Mouse (Mus musculus): ENCODE measurements around the gene Gm11757.
"Not testable (repeated sequence)": the region's sequence is repeated elsewhere in the genome, so short reads cannot be mapped to it uniquely, and the experiment has no call there.

Gene Gm11757

DNA sequence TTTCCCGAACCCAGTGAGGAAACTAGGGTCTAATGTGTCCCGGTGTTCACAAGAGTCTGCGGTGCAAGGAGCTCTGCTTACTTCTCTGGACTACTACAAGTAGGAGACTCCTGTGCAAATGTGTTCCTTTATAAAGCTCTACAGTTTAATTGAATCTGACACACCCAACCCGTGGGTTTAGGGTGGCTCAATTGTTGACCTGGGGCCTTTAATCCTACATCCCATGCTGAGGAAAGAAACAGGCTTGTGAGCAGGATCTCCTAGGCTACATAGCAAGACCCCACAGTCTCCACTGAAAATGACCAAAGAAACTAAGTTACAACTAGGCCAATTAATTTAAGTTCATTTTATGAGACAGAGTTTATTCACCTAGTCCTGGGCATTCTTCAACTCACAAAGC, at the start of gene Gm11757:
Gene Gm11757 (minus strand): TSS at position 101 of the 400 bp plus-strand sequence.
- DNase-seq (ENCODE audit: low spot score in 2 of 2), result not testable (repeated sequence)

DNA sequence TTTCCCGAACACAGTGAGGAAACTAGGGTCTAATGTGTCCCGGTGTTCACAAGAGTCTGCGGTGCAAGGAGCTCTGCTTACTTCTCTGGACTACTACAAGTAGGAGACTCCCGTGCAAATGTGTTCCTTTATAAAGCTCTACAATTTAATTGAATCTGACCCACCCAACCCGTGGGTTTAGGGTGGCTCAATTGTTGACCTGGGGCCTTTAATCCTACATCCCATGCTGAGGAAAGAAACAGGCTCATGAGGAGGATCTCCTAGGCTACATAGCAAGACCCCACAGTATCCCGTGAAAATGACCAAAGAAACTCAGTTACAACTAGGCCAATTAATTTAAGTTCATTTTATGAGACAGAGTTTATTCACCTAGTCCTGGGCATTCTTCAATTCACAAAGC, 29.7 kb upstream of the Gm11757 start, which contains the start of gene Gm11756:
Gene Gm11756 (minus strand): TSS at position 101 of the 400 bp plus-strand sequence.
- not testable (repeated sequence) for DNase-seq (ENCODE audit: low spot score in 2 of 2)

DNA sequence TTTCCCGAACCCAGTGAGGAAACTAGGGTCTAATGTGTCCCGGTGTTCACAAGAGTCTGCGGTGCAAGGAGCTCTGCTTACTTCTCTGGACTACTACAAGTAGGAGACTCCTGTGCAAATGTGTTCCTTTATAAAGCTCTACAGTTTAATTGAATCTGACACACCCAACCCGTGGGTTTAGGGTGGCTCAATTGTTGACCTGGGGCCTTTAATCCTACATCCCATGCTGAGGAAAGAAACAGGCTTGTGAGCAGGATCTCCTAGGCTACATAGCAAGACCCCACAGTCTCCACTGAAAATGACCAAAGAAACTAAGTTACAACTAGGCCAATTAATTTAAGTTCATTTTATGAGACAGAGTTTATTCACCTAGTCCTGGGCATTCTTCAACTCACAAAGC, 14.9 kb upstream of the Gm11757 start, which contains the start of gene Gm13871:
Gene Gm13871 (minus strand): TSS at position 101 of the 400 bp plus-strand sequence.
- DNase-seq (ENCODE audit: low spot score in 2 of 2), result not testable (repeated sequence)

DNA sequence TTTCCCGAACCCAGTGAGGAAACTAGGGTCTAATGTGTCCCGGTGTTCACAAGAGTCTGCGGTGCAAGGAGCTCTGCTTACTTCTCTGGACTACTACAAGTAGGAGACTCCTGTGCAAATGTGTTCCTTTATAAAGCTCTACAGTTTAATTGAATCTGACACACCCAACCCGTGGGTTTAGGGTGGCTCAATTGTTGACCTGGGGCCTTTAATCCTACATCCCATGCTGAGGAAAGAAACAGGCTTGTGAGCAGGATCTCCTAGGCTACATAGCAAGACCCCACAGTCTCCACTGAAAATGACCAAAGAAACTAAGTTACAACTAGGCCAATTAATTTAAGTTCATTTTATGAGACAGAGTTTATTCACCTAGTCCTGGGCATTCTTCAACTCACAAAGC, 14.7 kb downstream of the Gm11757 start, which contains the start of gene Gm11758:
Gene Gm11758 (minus strand): TSS at position 101 of the 400 bp plus-strand sequence.
- DNase-seq (ENCODE audit: low spot score in 2 of 2), result not testable (repeated sequence)
